Mouse (Mus musculus) bone marrow macrophage, adult 2 months (primary cell): ENCODE measurements around the gene Prm2.

Source experiments
- CTCF ChIP-seq: IDR thresholded peaks from 2 replicates; pipeline ENCODE4 v1.5.1; 2012; ENCODE audit warnings: low read depth, mild to moderate bottlenecking, low read length, moderate library complexity
- POLR2A ChIP-seq: IDR thresholded peaks from 2 replicates; pipeline ENCODE4 v1.6.1; 2012; ENCODE audit warnings: mild to moderate bottlenecking, low read depth, low read length, borderline replicate concordance

DNA sequence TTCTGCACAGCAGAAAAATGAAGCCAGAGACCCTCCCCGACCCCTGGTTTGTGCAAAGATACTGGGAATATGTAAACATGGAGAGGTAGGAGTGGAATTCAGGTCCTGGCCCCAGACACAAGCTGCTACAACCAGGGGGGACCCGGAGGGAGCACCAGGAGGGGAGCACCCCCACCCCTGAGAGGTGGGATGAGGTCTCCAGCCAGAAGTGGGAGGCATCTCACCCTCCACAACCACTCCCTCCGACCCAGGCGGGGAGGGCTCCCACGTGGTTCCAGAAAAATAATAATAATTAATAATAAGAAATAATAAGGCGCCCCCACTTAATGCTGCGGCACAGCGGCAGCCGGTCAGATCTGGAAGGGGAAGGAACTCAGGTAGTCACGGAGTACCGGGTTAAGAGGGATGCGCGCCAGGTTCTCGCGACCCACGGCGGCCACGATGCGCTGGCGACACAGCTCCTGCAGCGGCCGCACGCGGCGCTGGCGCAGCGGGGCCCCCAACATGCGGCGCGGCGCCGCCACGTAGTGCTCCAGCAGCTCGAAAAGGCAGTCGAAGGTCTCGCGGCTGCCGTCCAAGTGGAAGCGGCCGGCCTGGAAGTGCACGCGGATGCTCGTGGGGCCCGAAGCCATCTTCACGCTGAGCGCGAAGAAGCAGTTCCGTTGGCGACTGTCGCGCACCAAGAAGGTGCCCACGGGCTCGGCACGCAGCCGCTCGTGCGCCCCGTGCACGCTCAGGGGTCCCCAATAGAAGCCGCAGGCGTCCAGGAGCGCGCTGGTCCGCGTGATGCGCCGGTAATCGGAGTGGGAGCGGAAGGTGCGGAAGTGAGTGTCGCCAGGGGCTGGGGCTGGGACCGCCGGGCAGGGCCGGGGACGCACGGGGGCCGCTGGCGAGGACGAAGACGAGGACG is 11.8 kb downstream of the Prm2 start:
- no peak for TF ChIP-seq CTCF
- TF ChIP-seq POLR2A = no peak
